Comparison of ENCODE assay signal across 11 mouse cellular contexts in the genomic region with DNA sequence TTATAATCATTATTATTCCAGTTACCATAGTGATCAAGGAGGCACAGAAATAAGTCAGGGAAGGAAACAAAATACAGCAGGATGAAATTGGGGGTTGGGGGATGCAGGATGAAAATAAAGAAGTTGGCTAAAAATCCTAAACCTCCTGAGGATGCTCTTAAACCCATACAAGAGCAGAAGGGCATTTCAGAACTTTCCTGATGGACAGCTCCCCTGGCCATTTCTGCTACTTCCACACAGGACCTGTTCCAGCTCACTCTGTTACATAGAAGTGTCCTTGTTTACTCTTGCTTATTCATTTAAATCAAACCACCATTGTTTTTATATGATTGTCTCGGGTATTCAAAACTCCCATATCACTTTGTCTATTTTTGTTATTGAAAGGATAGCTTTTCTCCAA.
A peak's percentile ranks its signal among the peaks of the same experiment; 100 is the strongest.
DNase-seq lines count a peak whose midpoint lies in the region; ATAC-seq and TF ChIP-seq lines count a peak whose summit lies in the region.
"Had no signal": no experiment of that assay in that cellular context is flagged by ENCODE, and none has a peak within 500 bp of the region (broad histone marks: within the 10 kb centered on the region; RNA-seq: fewer than 3 reads in every experiment).

No protein-coding gene starts in this region.

- no peak for TF ChIP-seq CTCF in lung, postnatal 0 days (IDR thresholded peaks at IDR 0.05)

- no peak for TF ChIP-seq EP300 in lung, postnatal 0 days (IDR thresholded peaks at IDR 0.05)

- H3K9me3 ChIP-seq in forebrain, embryonic 10.5 days = no peaks in the 10 kb centered on the region
- no peaks in the 10 kb centered on the region for H3K9me3 ChIP-seq in forebrain, embryonic 16.5 days (ENCODE audit: control insufficient read depth, low read length)
- H3K9me3 ChIP-seq in lung, postnatal 0 days (ENCODE audit: low read length) = no peaks in the 10 kb centered on the region
- H3K9me3 ChIP-seq in limb, embryonic 11.5 days (ENCODE audit: control insufficient read depth, low read length) = no peaks in the 10 kb centered on the region
- H3K9me3 ChIP-seq: forebrain, embryonic 13.5 days; intestine, embryonic 15.5 days had no signal

- H3K4me1 ChIP-seq in forebrain, embryonic 10.5 days = peaks cover 6% of the 10 kb centered on the region
- H3K4me1 ChIP-seq in forebrain, embryonic 16.5 days (replicated peaks; ENCODE audit: control insufficient read depth, insufficient read depth, low read length) = peaks cover 5% of the 10 kb centered on the region; the same call in 1 of the 2 replicates
- H3K4me1 ChIP-seq in lung, postnatal 0 days (ENCODE audit: insufficient read depth, low read depth, low read length) = no peaks in the 10 kb centered on the region
- H3K4me1 ChIP-seq in limb, embryonic 11.5 days (ENCODE audit: control insufficient read depth, insufficient read depth, low read length) = 0 out of 2 replicates have a peak, but pooled peaks cover 2% of the 10 kb centered on the region
- H3K4me1 ChIP-seq: intestine, embryonic 15.5 days had no signal

- no peak overlapping the region for H3K27ac ChIP-seq in forebrain, embryonic 10.5 days
- no peak overlapping the region for H3K27ac ChIP-seq in forebrain, embryonic 16.5 days (ENCODE audit: low read length)
- H3K27ac ChIP-seq in lung, postnatal 0 days (ENCODE audit: low read length) = no peak overlapping the region
- no peak overlapping the region for H3K27ac ChIP-seq in limb, embryonic 11.5 days (replicated peaks; ENCODE audit: low read depth, low read length)
- H3K27ac ChIP-seq: forebrain, embryonic 13.5 days; intestine, embryonic 15.5 days; macrophage had no signal

- H3K27me3 ChIP-seq in forebrain, embryonic 10.5 days (ENCODE audit: poor library complexity, severe bottlenecking) = peaks cover 18% of the 10 kb centered on the region
- no peaks in the 10 kb centered on the region for H3K27me3 ChIP-seq in forebrain, embryonic 16.5 days (replicated peaks; ENCODE audit: control insufficient read depth, insufficient read depth, low read length)
- no peaks in the 10 kb centered on the region for H3K27me3 ChIP-seq in lung, postnatal 0 days (replicated peaks; ENCODE audit: insufficient read depth, low read length)
- H3K27me3 ChIP-seq in limb, embryonic 11.5 days (ENCODE audit: control insufficient read depth, insufficient read depth, low read length) = peaks cover 2% of the 10 kb centered on the region; the same call in 1 of the 2 replicates
- H3K27me3 ChIP-seq: forebrain, embryonic 13.5 days had no signal

- 53% methylated on average over 1 of the region's 1 CpGs for WGBS in forebrain, embryonic 10.5 days
- WGBS in forebrain, embryonic 16.5 days = 32% methylated on average over 1 of the region's 1 CpGs
- WGBS in lung, postnatal 0 days = 8% methylated on average over 1 of the region's 1 CpGs
- 27% methylated on average over 1 of the region's 1 CpGs for WGBS in limb, embryonic 11.5 days

- no peak overlapping the region for H3K4me3 ChIP-seq in forebrain, embryonic 10.5 days
- no peak overlapping the region for H3K4me3 ChIP-seq in forebrain, embryonic 16.5 days (replicated peaks; ENCODE audit: low read length)
- no peak overlapping the region for H3K4me3 ChIP-seq in lung, postnatal 0 days (ENCODE audit: low read depth, low read length)
- H3K4me3 ChIP-seq in limb, embryonic 11.5 days (ENCODE audit: low read depth, low read length) = no peak overlapping the region
- H3K4me3 ChIP-seq: forebrain, embryonic 13.5 days; intestine, embryonic 15.5 days had no signal

- ATAC-seq in forebrain, embryonic 16.5 days = no peak
- no peak for ATAC-seq in lung, postnatal 0 days
- ATAC-seq in limb, embryonic 11.5 days (ENCODE audit: insufficient number of reproducible peaks, low FRiP score, low TSS enrichment, low read depth) = no peak
- no peak for ATAC-seq in granulocyte monocyte progenitor cell, adult 5-6 weeks (replicated peaks; ENCODE audit: poor library complexity, severe bottlenecking)
- ATAC-seq: forebrain, embryonic 13.5 days; intestine, embryonic 15.5 days had no signal

- DNase-seq in forebrain, embryonic 10.5 days (ENCODE audit: extremely low spot score, low spot score) = peak; percentile 15
- DNase-seq in lung, postnatal 14 days = peak; percentile 10
- no peak for DNase-seq in lung, postnatal 0 days (ENCODE audit: low spot score)
- DNase-seq in adrenal gland, postnatal 36 days = peak; percentile 18 to 44
- DNase-seq in limb, embryonic 11.5 days (ENCODE audit: low spot score) = peak; percentile 80
- no peak for DNase-seq in cerebellum, adult 9-10 months

- H3K9ac ChIP-seq in forebrain, embryonic 16.5 days (replicated peaks; ENCODE audit: low read depth, low read length) = no peak overlapping the region
- H3K9ac ChIP-seq in lung, postnatal 0 days (replicated peaks; ENCODE audit: low read depth) = no peak overlapping the region
- H3K9ac ChIP-seq in limb, embryonic 11.5 days (ENCODE audit: low read length) = no peak overlapping the region
- H3K9ac ChIP-seq: forebrain, embryonic 13.5 days; intestine, embryonic 15.5 days had no signal

- no peaks in the 10 kb centered on the region for H3K36me3 ChIP-seq in forebrain, embryonic 10.5 days (replicated peaks)
- H3K36me3 ChIP-seq in forebrain, embryonic 16.5 days (ENCODE audit: control insufficient read depth, insufficient read depth) = no peaks in the 10 kb centered on the region
- no peaks in the 10 kb centered on the region for H3K36me3 ChIP-seq in lung, postnatal 0 days (ENCODE audit: insufficient read depth, low read length)
- no peaks in the 10 kb centered on the region for H3K36me3 ChIP-seq in limb, embryonic 11.5 days (ENCODE audit: control insufficient read depth, insufficient read depth, low read length)
- H3K36me3 ChIP-seq: intestine, embryonic 15.5 days had no signal

- H3K4me2 ChIP-seq in forebrain, embryonic 16.5 days (ENCODE audit: low read length) = no peak overlapping the region
- no peak overlapping the region for H3K4me2 ChIP-seq in lung, postnatal 0 days (replicated peaks; ENCODE audit: low read depth, low read length)
- H3K4me2 ChIP-seq in limb, embryonic 11.5 days (ENCODE audit: low read depth, severe bottlenecking) = no peak overlapping the region
- H3K4me2 ChIP-seq: forebrain, embryonic 13.5 days; intestine, embryonic 15.5 days had no signal

Comparison
In these comparisons a context has a peak if more than half of its experiments do, and no peak if none do; other contexts are left out.
1. DNase-seq: peak in forebrain, embryonic 10.5 days (single experiment), lung, postnatal 14 days (single experiment), adrenal gland, postnatal 36 days (2 of 2) and limb, embryonic 11.5 days (single experiment); none in lung, postnatal 0 days (single experiment) and cerebellum, adult 9-10 months (single experiment).